Mouse (Mus musculus): ENCODE results near the gene Krt4. TPM values are rescaled to one million over a fixed set of nuclear protein-coding genes. Genes with fewer than 3 reads are reported as not detected.

Krt4 gene
- polyA plus RNA-seq, 1 experiment from 2014 or later, result 0.93 TPM

GRCm38 (mm10) chr15:101929666-101930065, 5.1 kb upstream of the Krt4 start:
- 0 out of 2 replicates have a peak, but pooled peaks cover 7% of the 10 kb centered on the region for H3K4me1 ChIP-seq (replicated peaks; ENCODE audit: insufficient read depth, low read length)
- H3K27ac ChIP-seq, result no peak overlapping the region
- TF ChIP-seq CTCF (IDR thresholded peaks at IDR 0.05; ENCODE audit: low read depth), result no peak
- DNase-seq (ENCODE audit: low spot score) (no peak), ATAC-seq (replicated peaks; ENCODE audit: low FRiP score, low read depth) (no peak; the same call in 1 of the 2 replicates)
- 4% methylated on average over 17 of the region's 17 CpGs for WGBS
- peak overlapping the region; percentile 51 for H3K4me2 ChIP-seq (ENCODE audit: low read length)
- H3K36me3 ChIP-seq (ENCODE audit: insufficient read depth, low read length), result no peaks in the 10 kb centered on the region
- H3K9me3 ChIP-seq (replicated peaks; ENCODE audit: low read length), result no peaks in the 10 kb centered on the region
- H3K4me3 ChIP-seq (replicated peaks; ENCODE audit: low read depth, low read length), result peak overlapping the region; percentile 7; the same call in 1 of the 2 replicates
- no peak overlapping the region; the same call in 1 of the 2 replicates for H3K9ac ChIP-seq (ENCODE audit: low read depth, low read length)
- H3K27me3 ChIP-seq (ENCODE audit: insufficient read depth, low read length), result no peaks in the 10 kb centered on the region

- no peak for TF ChIP-seq CTCF (IDR thresholded peaks at IDR 0.05; ENCODE audit: low read depth)
- Histone ChIP-seq H3K27ac (no peak overlapping the region), H3K9me3 (replicated peaks; ENCODE audit: low read length) (no peaks in the 10 kb centered on the region), H3K4me3 (replicated peaks; ENCODE audit: low read depth, low read length) (no peak overlapping the region), H3K4me2 (ENCODE audit: low read length) (no peak overlapping the region), H3K36me3 (ENCODE audit: insufficient read depth, low read length) (no peaks in the 10 kb centered on the region), H3K4me1 (replicated peaks; ENCODE audit: insufficient read depth, low read length) (0 out of 2 replicates have a peak, but pooled peaks cover 7% of the 10 kb centered on the region), H3K9ac (ENCODE audit: low read depth, low read length) (no peak overlapping the region), H3K27me3 (ENCODE audit: insufficient read depth, low read length) (no peaks in the 10 kb centered on the region)
- 13% methylated on average over 9 of the region's 9 CpGs for WGBS
- ATAC-seq (replicated peaks; ENCODE audit: low FRiP score, low read depth), result no peak; the same call in 1 of the 2 replicates
- DNase-seq (ENCODE audit: low spot score), result no peak
Measured at GRCm38 (mm10) chr15:101929087-101929486, 4.6 kb upstream of the Krt4 start.

GRCm38 (mm10) chr15:101927340-101928080, 3.0 kb upstream of the Krt4 start:
- no peak overlapping the region for H3K27ac ChIP-seq
- TF ChIP-seq CTCF (IDR thresholded peaks at IDR 0.05; ENCODE audit: low read depth), result no peak
- H3K36me3 ChIP-seq (ENCODE audit: insufficient read depth, low read length), result no peaks in the 10 kb centered on the region
- ATAC-seq (replicated peaks; ENCODE audit: low FRiP score, low read depth) (peak; percentile 72), DNase-seq (ENCODE audit: low spot score) (peak; percentile 23)
- H3K9ac ChIP-seq (ENCODE audit: low read depth, low read length), result no peak overlapping the region
- no peak overlapping the region for H3K4me2 ChIP-seq (ENCODE audit: low read length)
- H3K4me1 ChIP-seq (replicated peaks; ENCODE audit: insufficient read depth, low read length), result 0 out of 2 replicates have a peak, but pooled peaks cover 7% of the 10 kb centered on the region
- no peak overlapping the region for H3K4me3 ChIP-seq (replicated peaks; ENCODE audit: low read depth, low read length)
- H3K27me3 ChIP-seq (ENCODE audit: insufficient read depth, low read length), result no peaks in the 10 kb centered on the region
- WGBS, result 31% methylated on average over 12 of the region's 12 CpGs
- H3K9me3 ChIP-seq (replicated peaks; ENCODE audit: low read length), result no peaks in the 10 kb centered on the region

GRCm38 (mm10) chr15:101925041-101925440, 506 bp upstream of the Krt4 start:
- Histone ChIP-seq H3K9me3 (replicated peaks; ENCODE audit: low read length) (no peaks in the 10 kb centered on the region), H3K27ac (no peak overlapping the region), H3K27me3 (ENCODE audit: insufficient read depth, low read length) (no peaks in the 10 kb centered on the region), H3K4me1 (replicated peaks; ENCODE audit: insufficient read depth, low read length) (0 out of 2 replicates have a peak, but pooled peaks cover 7% of the 10 kb centered on the region), H3K4me2 (ENCODE audit: low read length) (no peak overlapping the region), H3K9ac (ENCODE audit: low read depth, low read length) (no peak overlapping the region), H3K4me3 (replicated peaks; ENCODE audit: low read depth, low read length) (no peak overlapping the region), H3K36me3 (ENCODE audit: insufficient read depth, low read length) (no peaks in the 10 kb centered on the region)
- TF ChIP-seq CTCF (IDR thresholded peaks at IDR 0.05; ENCODE audit: low read depth), result no peak
- 85% methylated on average over 1 of the region's 1 CpGs for WGBS
- DNase-seq (ENCODE audit: low spot score), result no peak
- no peak for ATAC-seq (replicated peaks; ENCODE audit: low FRiP score, low read depth)

GRCm38 (mm10) chr15:101922296-101922695, 2.2 kb downstream of the Krt4 start:
- no peaks in the 10 kb centered on the region for H3K36me3 ChIP-seq (ENCODE audit: insufficient read depth, low read length)
- 90% methylated on average over 2 of the region's 2 CpGs for WGBS
- no peak overlapping the region for H3K27ac ChIP-seq
- DNase-seq (ENCODE audit: low spot score), result no peak
- H3K4me3 ChIP-seq (replicated peaks; ENCODE audit: low read depth, low read length), result no peak overlapping the region
- no peaks in the 10 kb centered on the region for H3K4me1 ChIP-seq (replicated peaks; ENCODE audit: insufficient read depth, low read length)
- TF ChIP-seq CTCF (IDR thresholded peaks at IDR 0.05; ENCODE audit: low read depth), result no peak
- no peak overlapping the region for H3K4me2 ChIP-seq (ENCODE audit: low read length)
- no peak overlapping the region for H3K9ac ChIP-seq (ENCODE audit: low read depth, low read length)
- H3K27me3 ChIP-seq (ENCODE audit: insufficient read depth, low read length), result no peaks in the 10 kb centered on the region
- no peaks in the 10 kb centered on the region for H3K9me3 ChIP-seq (replicated peaks; ENCODE audit: low read length)
- no peak for ATAC-seq (replicated peaks; ENCODE audit: low FRiP score, low read depth)

GRCm38 (mm10) chr15:101916072-101916471, 8.5 kb downstream of the Krt4 start:
- H3K4me2 ChIP-seq (ENCODE audit: low read length), result no peak overlapping the region
- WGBS, result 73% methylated on average over 2 of the region's 2 CpGs
- H3K9ac ChIP-seq (ENCODE audit: low read depth, low read length), result no peak overlapping the region
- H3K9me3 ChIP-seq (replicated peaks; ENCODE audit: low read length), result no peaks in the 10 kb centered on the region
- no peaks in the 10 kb centered on the region for H3K27me3 ChIP-seq (ENCODE audit: insufficient read depth, low read length)
- TF ChIP-seq CTCF (IDR thresholded peaks at IDR 0.05; ENCODE audit: low read depth), result no peak
- no peaks in the 10 kb centered on the region for H3K36me3 ChIP-seq (ENCODE audit: insufficient read depth, low read length)
- no peaks in the 10 kb centered on the region for H3K4me1 ChIP-seq (replicated peaks; ENCODE audit: insufficient read depth, low read length)
- no peak overlapping the region for H3K27ac ChIP-seq
- H3K4me3 ChIP-seq (replicated peaks; ENCODE audit: low read depth, low read length), result no peak overlapping the region
- no peak for ATAC-seq (replicated peaks; ENCODE audit: low FRiP score, low read depth)
- no peak for DNase-seq (ENCODE audit: low spot score)
